Mouse (Mus musculus) brain, embryonic 14.5 days (tissue): ENCODE measurements around the gene Ctf2.

Source experiments
- CTCF ChIP-seq: fragments of 200-500 bp; IDR thresholded peaks from 2 replicates; pipeline ENCODE4 v1.5.1; 2012; ENCODE audit warnings: inconsistent platforms, mild to moderate bottlenecking, moderate library complexity, borderline replicate concordance; ENCODE audit not compliant: insufficient read depth, insufficient read length; ENCODE audit errors: extremely low read depth
- POLR2A ChIP-seq: fragments of 200-500 bp; IDR thresholded peaks from 2 replicates; pipeline ENCODE4 v1.6.1; 2012; ENCODE audit warnings: mild to moderate bottlenecking, inconsistent platforms, borderline replicate concordance; ENCODE audit not compliant: poor library complexity, insufficient read depth, insufficient read length, severe bottlenecking; ENCODE audit errors: extremely low read depth

- TF ChIP-seq POLR2A (no peak), CTCF (no peak)
These were observed 4.1 kb downstream of the Ctf2 start for GRCm38 (mm10) chr7:127727898-127728297.
